Mouse (Mus musculus) midbrain, embryonic 16.5 days (tissue): ENCODE measurements around the gene Thsd7b. TPM values are rescaled to one million over a fixed set of nuclear protein-coding genes. Genes with fewer than 3 reads are reported as not detected.

ENCODE experiments used
- ATAC-seq: fragments of 200-750 bp; cut with Nextera tagmentation; 2 replicates; pipeline ENCODE4 v1.8.0; 2017; ENCODE audit warnings: moderate TSS enrichment
- H3K27ac ChIP-seq: fragments of 300-500 bp; sonication (generic); 2 replicates; pipeline ENCODE4 v1.5.1; 2014; ENCODE audit warnings: mild to moderate bottlenecking, low read length, mixed read lengths
- H3K27me3 ChIP-seq: fragments of 300-500 bp; sonication (generic); 2 replicates; pipeline ENCODE4 v1.6.1; 2014; ENCODE audit warnings: low read depth, low read length, mixed read lengths; ENCODE audit not compliant: control insufficient read depth, insufficient read depth
- H3K36me3 ChIP-seq: fragments of 300-500 bp; sonication (generic); 2 replicates; pipeline ENCODE4 v1.6.1; 2014; ENCODE audit warnings: mild to moderate bottlenecking, low read length, moderate library complexity, mixed read lengths; ENCODE audit not compliant: control insufficient read depth, insufficient read depth
- H3K4me1 ChIP-seq: fragments of 300-500 bp; sonication (generic); 2 replicates; pipeline ENCODE4 v1.6.1; 2014; ENCODE audit warnings: mild to moderate bottlenecking, low read length, mixed read lengths; ENCODE audit not compliant: control insufficient read depth, insufficient read depth
- H3K4me2 ChIP-seq: fragments of 300-500 bp; sonication (generic); 2 replicates; pipeline ENCODE4 v1.6.1; 2014; ENCODE audit warnings: mild to moderate bottlenecking, low read length, mixed read lengths
- H3K4me3 ChIP-seq: fragments of 300-500 bp; sonication (generic); 2 replicates; pipeline ENCODE4 v1.5.1; 2014; ENCODE audit warnings: low read depth, mild to moderate bottlenecking, low read length, moderate library complexity, mixed read lengths
- H3K9ac ChIP-seq: fragments of 300-500 bp; sonication (generic); 2 replicates; pipeline ENCODE4 v1.6.1; 2014; ENCODE audit warnings: low read depth, low read length, mixed read lengths
- H3K9me3 ChIP-seq: fragments of 300-500 bp; sonication (generic); replicated peaks from 2 replicates; pipeline ENCODE4 v1.6.1; 2014; ENCODE audit warnings: mild to moderate bottlenecking, low read length, mixed read lengths; ENCODE audit not compliant: control insufficient read depth, poor library complexity, severe bottlenecking
- WGBS: fragments of 180-500 bp; shearing (Covaris S2); extraction: QIAGEN DNeasy Blood & Tissue Kit; methylation state at CpG from one replicate; pipeline ENCODE4 v1.1.7; 2014; 5-methylcytosine and 5-hydroxymethylcytosine counted together
- polyA plus RNA-seq: library from polyadenylated mRNA; unstranded; fragments of >200 nt; fragmentation: Nextera tagmentation; extraction: Ambion mirVana; gene quantifications from 2 replicates; pipeline ENCODE4 v1.2.1, GENCODE M21; 2015

Thsd7b gene
- polyA plus RNA-seq, 1 experiment from 2014 or later, result 15.8 TPM

DNA sequence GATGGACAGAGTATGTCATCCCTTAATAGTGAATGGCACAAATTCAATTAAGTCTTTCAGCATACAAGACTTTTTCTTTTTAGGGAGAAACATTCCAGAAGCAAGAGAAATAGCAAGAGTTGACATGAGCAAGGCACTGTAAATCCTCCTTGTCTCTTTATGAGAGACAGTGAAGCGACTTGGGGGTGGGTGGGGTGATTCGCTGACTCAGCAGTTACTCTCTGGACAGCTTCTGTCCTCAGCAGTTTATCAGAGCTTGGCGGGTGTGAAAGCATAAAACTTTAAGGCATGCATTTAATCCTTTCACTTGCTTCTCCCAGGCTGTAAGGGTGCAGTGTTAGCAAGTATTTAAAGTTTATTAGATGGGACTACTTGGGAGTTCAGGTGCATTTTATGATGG, 812.1 kb downstream of the Thsd7b start:
- Histone ChIP-seq H3K4me1 (no peaks in the 10 kb centered on the region), H3K4me2 (no peak overlapping the region), H3K4me3 (no peak overlapping the region), H3K27ac (no peak overlapping the region), H3K27me3 (no peaks in the 10 kb centered on the region), H3K9ac (no peak overlapping the region), H3K36me3 (no peaks in the 10 kb centered on the region), H3K9me3 (no peaks in the 10 kb centered on the region)
- ATAC-seq, result no peak
- WGBS, result 69% methylated on average over 3 of the region's 3 CpGs

DNA sequence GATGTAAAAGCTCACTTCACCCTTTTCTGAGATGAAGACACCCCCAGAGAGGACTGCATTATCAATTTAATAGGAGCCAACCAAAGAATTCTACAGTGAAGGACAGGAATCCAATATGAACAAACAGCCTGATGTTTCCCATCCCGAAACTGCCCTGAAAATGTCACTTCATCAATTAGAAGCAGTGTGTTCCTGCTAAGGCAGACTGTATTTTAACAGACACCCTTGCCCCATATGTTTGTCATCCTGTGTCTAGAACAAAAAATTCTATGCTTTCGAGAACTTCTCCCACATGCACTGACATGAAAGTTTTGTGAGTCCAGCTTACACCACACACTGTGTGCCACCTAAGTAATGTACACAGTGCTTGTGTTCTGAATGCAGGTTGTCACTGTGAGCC, 812.8 kb downstream of the Thsd7b start:
- H3K4me2 ChIP-seq, result no peak overlapping the region
- no peak for ATAC-seq
- no peaks in the 10 kb centered on the region for H3K9me3 ChIP-seq
- no peaks in the 10 kb centered on the region for H3K27me3 ChIP-seq
- no peak overlapping the region for H3K27ac ChIP-seq
- H3K4me1 ChIP-seq, result no peaks in the 10 kb centered on the region
- H3K36me3 ChIP-seq, result no peaks in the 10 kb centered on the region
- 96% methylated on average over 2 of the region's 2 CpGs for WGBS
- H3K4me3 ChIP-seq, result no peak overlapping the region
- no peak overlapping the region for H3K9ac ChIP-seq

GRCm38 (mm10) chr1:130099227-130099626, 826.1 kb downstream of the Thsd7b start:
- Histone ChIP-seq H3K27me3 (no peaks in the 10 kb centered on the region), H3K4me3 (no peak overlapping the region), H3K9ac (no peak overlapping the region), H3K4me2 (no peak overlapping the region), H3K36me3 (no peaks in the 10 kb centered on the region), H3K27ac (no peak overlapping the region), H3K9me3 (no peaks in the 10 kb centered on the region), H3K4me1 (no peaks in the 10 kb centered on the region)
- WGBS, result 77% methylated on average over 2 of the region's 2 CpGs
- no peak for ATAC-seq

DNA sequence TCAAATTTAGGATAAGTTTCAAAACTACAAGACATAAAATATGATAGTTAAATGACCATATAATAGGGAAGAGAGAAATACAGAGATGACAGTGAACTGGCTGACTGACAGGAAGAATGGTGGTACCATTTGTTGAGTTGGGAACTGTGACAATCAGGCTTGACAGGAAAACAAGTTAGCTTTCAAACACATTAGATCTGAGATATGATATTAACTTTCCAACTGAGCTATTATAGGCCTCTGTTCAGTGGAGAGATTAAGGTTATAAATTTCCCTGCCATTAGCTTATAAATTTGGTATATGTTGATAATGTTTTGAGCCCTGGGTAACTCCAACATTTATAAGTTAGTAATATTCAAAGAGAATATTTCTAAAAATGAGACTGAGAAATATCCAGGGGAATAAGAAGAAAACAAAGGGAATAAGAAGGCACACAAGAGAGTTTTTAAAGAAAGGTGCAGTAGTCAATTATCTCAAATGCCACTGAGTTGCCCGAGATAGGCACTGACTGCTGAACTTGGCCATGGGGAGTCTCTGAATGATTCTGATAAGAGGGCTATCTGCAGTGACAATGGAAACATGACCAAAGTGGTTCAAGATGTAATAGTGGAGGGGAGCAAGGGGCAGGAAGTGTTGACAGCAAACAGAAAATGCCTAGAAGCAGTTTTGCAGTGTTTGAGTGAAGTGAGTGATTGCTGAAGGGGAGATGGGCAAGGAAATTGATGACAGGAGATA, 839.6 kb downstream of the Thsd7b start:
- 79% methylated on average over 1 of the region's 1 CpGs for WGBS
- ATAC-seq, result no peak
- no peaks in the 10 kb centered on the region for H3K4me1 ChIP-seq

DNA sequence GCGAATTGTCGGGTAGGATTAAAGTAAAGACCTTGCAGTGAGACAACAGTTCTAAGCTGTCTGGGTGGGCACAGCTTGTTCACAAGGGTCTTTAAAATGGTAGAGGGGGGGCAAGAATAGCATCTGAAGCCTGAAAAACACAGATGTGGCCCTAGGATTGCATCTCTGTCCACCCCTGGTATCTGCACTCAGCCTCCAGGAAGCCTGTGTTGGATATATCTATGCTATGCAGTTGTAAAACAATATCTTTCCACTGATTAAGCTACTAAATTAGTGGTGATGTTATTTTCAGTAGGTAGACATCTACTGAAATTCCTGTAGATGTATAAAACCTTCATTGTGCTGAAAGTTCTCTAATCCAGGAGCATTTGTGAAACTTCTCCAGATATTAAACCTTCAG, 840.4 kb downstream of the Thsd7b start:
- Histone ChIP-seq H3K4me3 (no peak overlapping the region), H3K36me3 (no peaks in the 10 kb centered on the region), H3K4me2 (no peak overlapping the region), H3K9ac (no peak overlapping the region), H3K9me3 (no peaks in the 10 kb centered on the region), H3K27me3 (no peaks in the 10 kb centered on the region), H3K27ac (no peak overlapping the region), H3K4me1 (no peaks in the 10 kb centered on the region)
- ATAC-seq, result no peak
- WGBS, result 88% methylated on average over 2 of the region's 2 CpGs

More for the DNA sequence above, 839.6 kb downstream of the Thsd7b start:
- H3K27me3 ChIP-seq, result no peaks in the 10 kb centered on the region
- H3K27ac ChIP-seq, result no peak overlapping the region
- H3K4me2 ChIP-seq, result no peak overlapping the region
- no peaks in the 10 kb centered on the region for H3K36me3 ChIP-seq
- H3K9ac ChIP-seq, result no peak overlapping the region
- no peak overlapping the region for H3K4me3 ChIP-seq
- no peaks in the 10 kb centered on the region for H3K9me3 ChIP-seq

- no peak for ATAC-seq
- H3K9ac ChIP-seq, result no peak overlapping the region
- no peak overlapping the region for H3K27ac ChIP-seq
- 88% methylated on average over 3 of the region's 3 CpGs for WGBS
- H3K36me3 ChIP-seq, result no peaks in the 10 kb centered on the region
- H3K4me3 ChIP-seq, result no peak overlapping the region
- no peaks in the 10 kb centered on the region for H3K27me3 ChIP-seq
- no peaks in the 10 kb centered on the region for H3K9me3 ChIP-seq
- H3K4me2 ChIP-seq, result no peak overlapping the region
- H3K4me1 ChIP-seq, result no peaks in the 10 kb centered on the region
Measured at GRCm38 (mm10) chr1:130130901-130131300, 857.8 kb downstream of the Thsd7b start.

DNA sequence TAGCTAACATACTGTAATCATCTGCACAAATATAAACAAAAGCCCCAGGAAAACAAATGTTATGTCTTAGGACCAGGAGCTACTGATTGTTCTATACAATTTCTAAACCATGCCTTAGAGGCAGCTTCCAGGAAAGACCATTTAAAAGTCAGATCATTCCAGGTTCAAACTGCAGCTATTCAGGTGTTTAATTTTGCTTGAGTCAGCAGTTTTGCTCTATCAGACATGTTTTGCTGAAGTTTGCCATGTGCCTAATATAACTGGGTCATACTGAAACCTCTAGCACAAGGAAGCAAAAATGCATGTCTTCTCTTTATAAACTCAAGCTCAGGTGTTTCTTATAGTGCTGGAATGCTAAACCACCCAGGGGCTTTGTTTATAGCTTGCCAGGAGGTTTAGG, 893.1 kb downstream of the Thsd7b start:
- no peak for ATAC-seq
- Histone ChIP-seq H3K4me2 (no peak overlapping the region), H3K9ac (no peak overlapping the region), H3K36me3 (no peaks in the 10 kb centered on the region), H3K9me3 (no peaks in the 10 kb centered on the region), H3K4me1 (peaks cover 8% of the 10 kb centered on the region), H3K27me3 (no peaks in the 10 kb centered on the region), H3K4me3 (no peak overlapping the region), H3K27ac (no peak overlapping the region)

- H3K36me3 ChIP-seq, result no peaks in the 10 kb centered on the region
- WGBS, result 66% methylated on average over 2 of the region's 2 CpGs
- H3K9me3 ChIP-seq, result no peaks in the 10 kb centered on the region
- no peak for ATAC-seq
- H3K4me3 ChIP-seq, result no peak overlapping the region
- no peak overlapping the region for H3K4me2 ChIP-seq
- H3K27ac ChIP-seq, result no peak overlapping the region
- H3K9ac ChIP-seq, result no peak overlapping the region
- H3K4me1 ChIP-seq, result peaks cover 8% of the 10 kb centered on the region
- H3K27me3 ChIP-seq, result no peaks in the 10 kb centered on the region
Measured at GRCm38 (mm10) chr1:130167260-130167659, 894.2 kb downstream of the Thsd7b start.

GRCm38 (mm10) chr1:130169875-130170274, 896.8 kb downstream of the Thsd7b start:
- Histone ChIP-seq H3K27ac (no peak overlapping the region; the same call in 1 of the 2 replicates), H3K4me1 (peaks cover 8% of the 10 kb centered on the region), H3K27me3 (no peaks in the 10 kb centered on the region), H3K9me3 (no peaks in the 10 kb centered on the region), H3K36me3 (no peaks in the 10 kb centered on the region), H3K4me3 (no peak overlapping the region), H3K4me2 (no peak overlapping the region), H3K9ac (no peak overlapping the region)
- ATAC-seq, result peak; percentile 36; the same call in 1 of the 2 replicates
- 30% methylated on average over 6 of the region's 6 CpGs for WGBS
